Mouse (Mus musculus) kidney, adult 18-20 months (tissue): ENCODE results near the gene Tnni3.
A peak's percentile ranks its signal among the peaks of the same experiment; 100 is the strongest.

Experiments
- DNase-seq: peaks from one replicate; pipeline ENCODE4 v3.0.0; 2021

Gene Tnni3

GRCm38 (mm10) chr7:4518487-4518886, 5.5 kb downstream of the Tnni3 start:
- no peak for DNase-seq

GRCm38 (mm10) chr7:4516332-4517050, 7.5 kb downstream of the Tnni3 start, which contains the start of gene Tnnt1:
TSS of gene Tnnt1 (minus strand) at chr7:4516382.
- no peak for DNase-seq

GRCm38 (mm10) chr7:4515853-4516252, 8.2 kb downstream of the Tnni3 start:
- no peak for DNase-seq

GRCm38 (mm10) chr7:4513829-4514712, 10.0 kb downstream of the Tnni3 start:
- DNase-seq, result no peak

GRCm38 (mm10) chr7:4513236-4513635, 10.8 kb downstream of the Tnni3 start:
- peak; percentile 30 for DNase-seq

GRCm38 (mm10) chr7:4511489-4512224, 12.4 kb downstream of the Tnni3 start:
- no peak for DNase-seq

GRCm38 (mm10) chr7:4509863-4510608, 14.0 kb downstream of the Tnni3 start:
- peak; percentile 72 for DNase-seq

- DNase-seq, result no peak
Observed at GRCm38 (mm10) chr7:4508739-4509116, 15.3 kb downstream of the Tnni3 start.

GRCm38 (mm10) chr7:4508062-4508738, 15.8 kb downstream of the Tnni3 start:
- DNase-seq, result no peak

- DNase-seq, result no peak
Observed at GRCm38 (mm10) chr7:4507220-4507619, 16.8 kb downstream of the Tnni3 start.

GRCm38 (mm10) chr7:4504646-4505435, 19.2 kb downstream of the Tnni3 start:
- no peak for DNase-seq

- DNase-seq, result no peak
Observed at GRCm38 (mm10) chr7:4503858-4504257, 20.2 kb downstream of the Tnni3 start.

GRCm38 (mm10) chr7:4503100-4503499, 20.9 kb downstream of the Tnni3 start:
- no peak for DNase-seq

- peak; percentile 35 for DNase-seq
Observed at GRCm38 (mm10) chr7:4502421-4503090, 21.5 kb downstream of the Tnni3 start.

- peak; percentile 95 for DNase-seq
Observed at GRCm38 (mm10) chr7:4501558-4502397, 22.3 kb downstream of the Tnni3 start, which contains the start of gene Ppp1r12c. TSS of gene Ppp1r12c (minus strand) at chr7:4501680.

GRCm38 (mm10) chr7:4500892-4501471, 23.0 kb downstream of the Tnni3 start:
- DNase-seq, result peak; percentile 39

GRCm38 (mm10) chr7:4499034-4499433, 25.0 kb downstream of the Tnni3 start:
- DNase-seq, result no peak

GRCm38 (mm10) chr7:4498251-4498650, 25.8 kb downstream of the Tnni3 start:
- DNase-seq, result peak; percentile 14
